Mouse (Mus musculus) ES-E14 (cell line): ENCODE data around the gene B230104I21Rik. TPM values are rescaled to one million over a fixed set of nuclear protein-coding genes. Genes with fewer than 3 reads are reported as not detected.

Experiments
- DNase-seq: peaks from one replicate; pipeline ENCODE4 v3.0.0-alpha.2; 2013; ENCODE audit warnings: low read depth, low spot score
- H3K27ac ChIP-seq: 2 replicates; pipeline ENCODE4 v1.5.1; 2012; ENCODE audit warnings: low read depth, mild to moderate bottlenecking, low read length, moderate library complexity, mixed read lengths; ENCODE audit not compliant: poor library complexity, insufficient read depth, severe bottlenecking
- H3K36me3 ChIP-seq: 2 replicates; pipeline ENCODE4 v1.6.1; 2012; ENCODE audit warnings: mild to moderate bottlenecking, low read length, moderate library complexity, mixed read lengths; ENCODE audit not compliant: control insufficient read depth, poor library complexity, insufficient read depth, severe bottlenecking
- H3K4me1 ChIP-seq, 2 experiments: fragments of 150-350 bp in 1 of 2; sonication (generic) in 1 of 2; 2 replicates each; pipeline ENCODE4 v1.6.1; 2012; ENCODE audit warnings: low read length in 2 of 2, mild to moderate bottlenecking in 1 of 2, mixed read lengths in 1 of 2; ENCODE audit not compliant: control insufficient read depth in 2 of 2, insufficient read depth in 2 of 2, poor library complexity in 1 of 2
- H3K4me3 ChIP-seq, 2 experiments: fragments of 150-350 bp in 1 of 2; sonication (generic) in 1 of 2; 2 replicates each; pipeline ENCODE4 v1.5.1; 2012; ENCODE audit warnings: low read length in 2 of 2, low read depth in 1 of 2, mild to moderate bottlenecking in 1 of 2, mixed read lengths in 1 of 2; ENCODE audit not compliant: insufficient read depth in 1 of 2, poor library complexity in 1 of 2, severe bottlenecking in 1 of 2
- H3K9ac ChIP-seq: 2 replicates; pipeline ENCODE4 v1.6.1; 2012; ENCODE audit warnings: low read depth, mild to moderate bottlenecking, low read length, mixed read lengths; ENCODE audit not compliant: poor library complexity, insufficient read depth, severe bottlenecking
- H3K9me3 ChIP-seq: fragments of 150-350 bp; sonication (generic); 2 replicates; pipeline ENCODE4 v1.6.1; 2012; ENCODE audit warnings: low read depth, mild to moderate bottlenecking, low read length; ENCODE audit not compliant: control insufficient read depth, insufficient read depth
- CHD2 ChIP-seq: IDR thresholded peaks from 2 replicates; pipeline ENCODE4 v1.6.1; 2014; ENCODE audit warnings: mild to moderate bottlenecking, low read depth, low read length, inconsistent platforms
- HCFC1 ChIP-seq: IDR thresholded peaks from 2 replicates; pipeline ENCODE4 v1.6.1; 2012; ENCODE audit warnings: low read length, inconsistent platforms, borderline replicate concordance; ENCODE audit not compliant: insufficient read depth
- MAFK ChIP-seq: IDR thresholded peaks from 2 replicates; pipeline ENCODE4 v1.6.1; 2014; ENCODE audit warnings: mild to moderate bottlenecking, low read depth, low read length, inconsistent platforms; ENCODE audit not compliant: insufficient read depth
- ZC3H11A ChIP-seq: IDR thresholded peaks from 2 replicates; pipeline ENCODE4 v1.6.1; 2012; ENCODE audit warnings: low read depth, mild to moderate bottlenecking, inconsistent platforms, low read length, borderline replicate concordance
- ZNF384 ChIP-seq: IDR thresholded peaks from 2 replicates; pipeline ENCODE4 v1.6.1; 2012; ENCODE audit warnings: low read depth, low read length, inconsistent platforms
- in situ Hi-C, 2 experiments: fragments of 600-800 bp; cut with MboI; formaldehyde crosslinking; loops; one replicate each; pipeline ENCODE4 v1.15.1; 2025; ENCODE audit warnings: low sequenced_read_pairs in 2 of 2, inconsistent platforms in 1 of 2; ENCODE audit not compliant: unreplicated experiment in 2 of 2
- total RNA-seq: library from RNA; depleted of rRNA; stranded (reverse); fragments of 300-350 nt; gene quantifications from 2 replicates; pipeline ENCODE4 v1.2.3, GENCODE M21; 2012

B230104I21Rik gene
- total RNA-seq, 1 experiment, result not detected

DNA sequence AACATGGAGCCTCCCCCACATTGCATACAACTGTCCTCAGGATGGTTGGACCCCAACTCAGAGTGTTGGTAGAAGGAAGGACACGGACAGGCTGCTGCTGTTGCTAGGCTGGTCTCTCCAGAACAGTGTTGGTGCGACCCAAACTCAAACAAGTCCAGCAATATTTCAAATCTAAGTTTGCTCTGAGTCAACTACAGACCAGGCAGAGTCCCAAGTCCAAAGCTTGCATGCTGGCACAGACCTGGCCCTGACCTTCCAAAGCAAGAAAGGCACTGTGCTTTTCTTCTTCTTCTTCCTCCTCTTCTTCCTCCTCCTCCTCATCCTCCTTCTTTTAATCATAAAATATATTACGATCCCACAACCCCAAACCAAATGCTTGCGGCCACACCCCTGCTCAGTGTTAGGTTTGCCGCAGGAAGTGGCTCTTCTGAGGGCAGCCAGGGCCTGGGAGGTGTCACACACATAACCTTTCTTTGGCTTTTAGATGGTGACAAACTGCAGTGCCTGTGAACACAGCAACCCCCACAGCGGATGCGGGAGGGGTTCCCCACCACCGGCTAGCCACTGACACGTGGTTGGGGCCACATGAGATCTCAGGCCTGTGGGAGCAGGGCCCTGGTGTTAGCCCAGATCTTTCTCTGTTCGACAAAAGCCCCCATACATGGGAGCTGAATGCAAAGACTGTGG is 40.2 kb downstream of the B230104I21Rik start:
- in situ Hi-C loops, result no loop called here
- H3K9ac ChIP-seq, result no peak overlapping the region
- DNase-seq, result no peak
- no peak overlapping the region for H3K27ac ChIP-seq
- TF ChIP-seq ZNF384 (no peak), HCFC1 (no peak), ZC3H11A (no peak), CHD2 (no peak), MAFK (no peak)
- H3K9me3 ChIP-seq, result no peaks in the 10 kb centered on the region
- H3K36me3 ChIP-seq, result no peaks in the 10 kb centered on the region
- H3K4me3 ChIP-seq, result no peak overlapping the region
- no peaks in the 10 kb centered on the region for H3K4me1 ChIP-seq

DNA sequence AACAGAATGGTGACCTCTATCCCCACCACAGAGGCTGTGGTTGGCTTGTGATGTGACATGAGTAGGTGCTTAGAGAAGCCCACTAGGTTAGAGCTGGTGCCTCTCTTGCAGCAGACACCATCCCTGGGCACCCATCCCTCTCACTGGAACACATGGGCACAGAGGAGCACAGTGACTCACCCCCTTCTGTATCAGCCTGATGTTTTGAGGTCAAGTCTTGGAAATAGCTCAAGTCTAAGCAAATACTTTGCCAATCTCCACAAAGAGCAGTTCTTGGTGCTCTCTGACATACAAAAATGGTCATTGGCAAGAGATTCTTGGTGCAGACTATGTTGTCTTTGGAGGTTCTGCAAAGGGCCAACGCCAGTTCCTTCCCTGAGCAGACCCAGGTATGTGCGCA is 42.9 kb downstream of the B230104I21Rik start:
- H3K36me3 ChIP-seq, result no peaks in the 10 kb centered on the region
- in situ Hi-C loops, result no loop called here
- TF ChIP-seq ZC3H11A (no peak), HCFC1 (no peak), ZNF384 (no peak), MAFK (no peak)
- no peaks in the 10 kb centered on the region for H3K9me3 ChIP-seq
- no peaks in the 10 kb centered on the region for H3K4me1 ChIP-seq
- no peak for DNase-seq
- no peak overlapping the region for H3K4me3 ChIP-seq
- no peak overlapping the region for H3K27ac ChIP-seq
- no peak overlapping the region for H3K9ac ChIP-seq

DNA sequence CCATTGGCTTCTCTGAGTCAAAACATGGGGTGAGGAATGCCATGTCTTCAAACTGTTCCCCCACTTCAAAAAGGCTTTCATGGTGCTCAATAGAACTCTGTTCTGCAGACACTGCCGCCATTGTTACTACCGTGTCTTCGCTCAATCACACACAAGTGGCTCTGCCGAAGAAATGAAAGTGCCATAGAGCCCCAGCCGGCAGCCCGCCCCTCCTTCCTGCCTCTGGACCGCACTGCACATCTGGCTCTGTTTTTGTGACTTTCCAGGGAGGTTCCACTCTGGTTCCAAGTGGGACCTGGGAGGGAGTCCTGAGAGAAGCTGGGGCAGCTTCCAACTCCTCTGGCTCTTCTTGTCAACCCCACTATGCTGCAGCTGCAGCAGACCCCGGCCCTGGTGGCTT is 49.3 kb downstream of the B230104I21Rik start:
- H3K27ac ChIP-seq, result no peak overlapping the region
- in situ Hi-C loops, result no loop called here
- no peak overlapping the region for H3K9ac ChIP-seq
- TF ChIP-seq ZC3H11A (no peak), ZNF384 (no peak), MAFK (no peak), CHD2 (no peak), HCFC1 (no peak)
- no peak for DNase-seq
- H3K4me1 ChIP-seq, result no peaks in the 10 kb centered on the region
- H3K36me3 ChIP-seq, result no peaks in the 10 kb centered on the region
- no peak overlapping the region for H3K4me3 ChIP-seq
- no peaks in the 10 kb centered on the region for H3K9me3 ChIP-seq

DNA sequence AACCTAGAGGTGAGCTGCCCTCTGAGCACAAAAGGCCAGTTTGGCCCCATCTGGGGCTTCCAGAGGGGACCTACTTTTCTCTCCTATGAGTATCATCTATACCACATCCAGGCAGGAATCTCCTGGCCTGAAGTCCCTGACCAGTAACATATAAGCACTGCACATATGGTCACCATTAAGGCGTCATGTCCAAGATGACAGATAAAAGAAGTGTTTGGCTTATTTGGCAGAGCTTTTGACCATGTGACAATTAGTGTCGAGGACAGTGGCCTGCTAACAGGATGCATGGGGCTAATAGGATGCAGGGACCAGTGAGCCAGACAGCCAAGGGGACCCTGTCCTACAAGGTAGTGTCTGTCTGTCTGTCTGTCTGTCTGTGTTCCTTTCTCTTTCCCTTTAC is 50.0 kb downstream of the B230104I21Rik start:
- Histone ChIP-seq H3K27ac (no peak overlapping the region), H3K9ac (no peak overlapping the region), H3K9me3 (no peaks in the 10 kb centered on the region), H3K4me3 (no peak overlapping the region), H3K4me1 (no peaks in the 10 kb centered on the region; a peak in 1 of 4 replicates), H3K36me3 (no peaks in the 10 kb centered on the region)
- in situ Hi-C loops, result no loop called here
- TF ChIP-seq MAFK, result no peak
- no peak for TF ChIP-seq CHD2
- TF ChIP-seq HCFC1, result no peak
- no peak for TF ChIP-seq ZC3H11A
- no peak for TF ChIP-seq ZNF384
- DNase-seq, result no peak

DNA sequence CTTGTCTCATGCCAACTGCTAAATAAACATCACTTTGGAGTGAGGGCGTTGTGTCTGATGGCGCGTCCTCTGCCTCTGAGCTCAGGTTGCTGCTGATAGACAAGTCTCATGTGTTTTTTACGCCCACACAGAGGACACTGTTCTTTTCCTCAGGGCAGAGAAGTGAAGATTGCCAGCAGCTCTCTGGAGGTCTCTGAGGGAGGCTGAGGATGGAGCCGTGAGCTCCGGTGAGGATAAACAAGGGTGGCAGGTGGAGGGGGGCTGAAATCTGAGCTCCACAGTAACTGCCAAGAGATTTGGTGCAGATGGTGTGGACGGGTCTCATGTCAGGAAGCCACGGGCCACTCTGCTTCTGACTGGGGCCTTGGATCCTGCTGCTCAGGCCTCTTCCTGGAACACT is 50.9 kb downstream of the B230104I21Rik start:
- Histone ChIP-seq H3K9me3 (no peaks in the 10 kb centered on the region), H3K36me3 (no peaks in the 10 kb centered on the region), H3K27ac (no peak overlapping the region), H3K4me3 (no peak overlapping the region), H3K4me1 (no peaks in the 10 kb centered on the region; a peak in 1 of 4 replicates), H3K9ac (no peak overlapping the region)
- TF ChIP-seq HCFC1, result no peak
- no peak for TF ChIP-seq ZNF384
- no peak for TF ChIP-seq ZC3H11A
- TF ChIP-seq MAFK, result no peak
- no peak for TF ChIP-seq CHD2
- in situ Hi-C loops, result no loop called here
- no peak for DNase-seq
